Mouse (Mus musculus) C2C12 (cell line): Measurements from ENCODE around the gene Prkar2b.

Experiments used
- CTCF ChIP-seq: IDR thresholded peaks from one replicate; pipeline ENCODE4 v1.5.1; 2011; ENCODE audit not compliant: control insufficient read depth, insufficient read depth, insufficient read length
- FOSL1 ChIP-seq: IDR thresholded peaks from one replicate; pipeline ENCODE4 v1.8.0; 2011; ENCODE audit warnings: mild to moderate bottlenecking, low read length; ENCODE audit not compliant: poor library complexity, insufficient read depth, severe bottlenecking
- USF1 ChIP-seq: IDR thresholded peaks from one replicate; pipeline ENCODE4 v1.6.1; 2011; ENCODE audit warnings: low read depth, mild to moderate bottlenecking, control low read depth, moderate library complexity

- TF ChIP-seq CTCF (no peak), FOSL1 (no peak), USF1 (no peak)
These were observed 19.6 kb upstream of the Prkar2b start for GRCm38 (mm10) chr12:32080692-32081091.
